Mouse (Mus musculus) forebrain, embryonic 11.5 days (tissue): ENCODE data around the gene Nlrp3. TPM values are rescaled to one million over a fixed set of nuclear protein-coding genes. Genes with fewer than 3 reads are reported as not detected.

Source experiments
- ATAC-seq: fragments of 200-750 bp; cut with Nextera tagmentation; replicated peaks from 2 replicates; pipeline ENCODE4 v1.8.0; 2017; ENCODE audit warnings: moderate TSS enrichment; ENCODE audit not compliant: low FRiP score
- DNase-seq: peaks from one replicate; pipeline ENCODE4 v3.0.0-alpha.2; 2017; ENCODE audit warnings: low spot score
- H3K27ac ChIP-seq: fragments of 300-500 bp; sonication (generic); 2 replicates; pipeline ENCODE4 v1.5.1; 2014; ENCODE audit warnings: low read depth, low read length
- H3K27me3 ChIP-seq: fragments of 300-500 bp; sonication (generic); 2 replicates; pipeline ENCODE4 v1.6.1; 2014; ENCODE audit warnings: mild to moderate bottlenecking, low read length, mixed read lengths; ENCODE audit not compliant: control insufficient read depth, insufficient read depth
- H3K36me3 ChIP-seq: fragments of 300-500 bp; sonication (generic); 2 replicates; pipeline ENCODE4 v1.6.1; 2014; ENCODE audit warnings: mild to moderate bottlenecking, low read length, moderate library complexity, mixed read lengths; ENCODE audit not compliant: control insufficient read depth, insufficient read depth
- H3K4me1 ChIP-seq: fragments of 300-500 bp; sonication (generic); replicated peaks from 2 replicates; pipeline ENCODE4 v1.6.1; 2014; ENCODE audit warnings: low read length, mixed read lengths; ENCODE audit not compliant: control insufficient read depth, insufficient read depth
- H3K4me2 ChIP-seq: fragments of 300-500 bp; sonication (generic); 2 replicates; pipeline ENCODE4 v1.6.1; 2014; ENCODE audit warnings: low read depth, mild to moderate bottlenecking, low read length, moderate library complexity, mixed read lengths; ENCODE audit not compliant: severe bottlenecking
- H3K4me3 ChIP-seq: fragments of 300-500 bp; sonication (generic); 2 replicates; pipeline ENCODE4 v1.5.1; 2014; ENCODE audit warnings: low read depth, low read length
- H3K9ac ChIP-seq: fragments of 300-500 bp; sonication (generic); 2 replicates; pipeline ENCODE4 v1.6.1; 2014; ENCODE audit warnings: low read length
- H3K9me3 ChIP-seq: fragments of 300-500 bp; sonication (generic); 2 replicates; pipeline ENCODE4 v1.6.1; 2016; ENCODE audit warnings: low read length, mixed read lengths; ENCODE audit not compliant: control insufficient read depth
- WGBS: fragments of 180-500 bp; shearing (Covaris S2); extraction: QIAGEN DNeasy Blood & Tissue Kit; methylation state at CpG from one replicate; pipeline ENCODE4 v1.1.7; 2014; 5-methylcytosine and 5-hydroxymethylcytosine counted together
- polyA plus RNA-seq: library from polyadenylated mRNA; unstranded; fragments of >200 nt; fragmentation: Nextera tagmentation; extraction: Ambion mirVana; gene quantifications from 2 replicates; pipeline ENCODE4 v1.2.1, GENCODE M21; 2014

Gene Nlrp3
- polyA plus RNA-seq, 1 experiment from 2014 or later, result 0.09 TPM

DNA sequence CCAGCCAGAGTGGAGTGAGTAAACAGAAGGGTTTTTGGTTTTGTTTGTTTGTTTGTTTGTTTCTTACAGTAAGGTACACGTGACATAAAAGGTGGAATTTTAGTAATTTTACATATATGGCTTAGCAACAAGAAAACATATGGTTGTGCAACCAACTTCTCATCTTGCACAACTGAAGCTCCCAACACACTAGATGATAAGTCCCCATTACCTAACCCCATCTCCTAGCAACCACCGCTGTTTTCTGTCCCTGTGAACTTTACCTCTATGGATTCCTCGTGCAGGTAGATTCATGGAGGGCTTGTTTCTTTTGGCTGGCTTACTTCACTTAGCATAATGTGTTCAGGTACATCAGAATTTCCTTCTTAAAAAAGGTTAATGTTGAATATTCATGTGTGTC lies 2.0 kb downstream of the Nlrp3 start:
- Histone ChIP-seq H3K36me3 (no peaks in the 10 kb centered on the region), H3K4me2 (no peak overlapping the region), H3K27ac (no peak overlapping the region), H3K4me3 (no peak overlapping the region), H3K9me3 (no peaks in the 10 kb centered on the region), H3K9ac (no peak overlapping the region), H3K27me3 (no peaks in the 10 kb centered on the region), H3K4me1 (no peaks in the 10 kb centered on the region)
- 87% methylated on average over 3 of the region's 3 CpGs for WGBS
- ATAC-seq (no peak), DNase-seq (no peak)

DNA sequence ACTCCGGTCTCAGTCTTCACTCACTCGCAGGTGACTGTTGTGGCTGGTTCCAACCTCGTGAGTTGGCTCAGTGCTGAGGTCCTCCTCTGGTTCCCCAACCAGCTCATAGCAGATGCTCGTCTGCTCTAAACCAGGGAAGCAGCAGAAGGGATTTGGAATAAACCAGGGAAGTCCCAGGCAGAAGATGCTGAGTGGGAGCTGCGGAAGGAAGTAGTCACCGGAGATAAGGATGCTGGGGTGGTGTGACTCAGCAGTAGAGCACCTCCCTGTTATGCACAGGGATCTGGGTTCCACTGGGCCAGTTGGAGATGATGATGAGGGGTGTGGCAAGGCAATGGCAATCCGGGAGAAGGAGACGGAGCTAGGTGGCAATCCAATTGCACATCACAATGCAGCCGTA lies 2.6 kb downstream of the Nlrp3 start:
- H3K27me3 ChIP-seq, result no peaks in the 10 kb centered on the region
- H3K27ac ChIP-seq, result no peak overlapping the region
- ATAC-seq (no peak), DNase-seq (no peak)
- H3K4me2 ChIP-seq, result no peak overlapping the region
- H3K36me3 ChIP-seq, result no peaks in the 10 kb centered on the region
- H3K4me1 ChIP-seq, result no peaks in the 10 kb centered on the region
- H3K9ac ChIP-seq, result no peak overlapping the region
- WGBS, result 89% methylated on average over 9 of the region's 9 CpGs
- no peak overlapping the region for H3K4me3 ChIP-seq
- no peaks in the 10 kb centered on the region for H3K9me3 ChIP-seq

DNA sequence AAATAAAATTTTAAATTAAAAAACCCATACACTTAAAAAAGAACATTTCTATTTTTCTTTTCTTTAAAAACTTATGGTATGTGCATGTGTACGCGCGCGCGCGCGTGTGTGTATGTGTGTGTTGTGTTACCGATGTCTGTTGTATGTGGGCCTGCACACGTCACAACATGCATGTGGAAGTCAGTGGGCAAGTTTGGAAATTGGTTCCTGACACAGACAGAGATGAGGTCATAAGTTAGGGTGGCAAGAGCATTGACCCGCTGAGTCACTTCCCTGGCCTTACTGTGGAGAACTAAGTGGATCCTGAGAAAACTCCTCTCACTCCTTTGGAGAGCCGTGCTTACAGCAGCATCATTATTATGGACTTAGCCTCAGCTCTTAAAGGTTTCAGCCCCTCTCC lies 12.8 kb downstream of the Nlrp3 start:
- H3K4me3 ChIP-seq, result no peak overlapping the region
- H3K36me3 ChIP-seq, result no peaks in the 10 kb centered on the region
- H3K9me3 ChIP-seq, result no peaks in the 10 kb centered on the region
- H3K4me2 ChIP-seq, result no peak overlapping the region
- no peak for ATAC-seq
- H3K27me3 ChIP-seq, result no peaks in the 10 kb centered on the region
- DNase-seq, result no peak
- WGBS, result 93% methylated on average over 11 of the region's 11 CpGs
- no peak overlapping the region for H3K9ac ChIP-seq
- H3K27ac ChIP-seq, result no peak overlapping the region
- H3K4me1 ChIP-seq, result no peaks in the 10 kb centered on the region

DNA sequence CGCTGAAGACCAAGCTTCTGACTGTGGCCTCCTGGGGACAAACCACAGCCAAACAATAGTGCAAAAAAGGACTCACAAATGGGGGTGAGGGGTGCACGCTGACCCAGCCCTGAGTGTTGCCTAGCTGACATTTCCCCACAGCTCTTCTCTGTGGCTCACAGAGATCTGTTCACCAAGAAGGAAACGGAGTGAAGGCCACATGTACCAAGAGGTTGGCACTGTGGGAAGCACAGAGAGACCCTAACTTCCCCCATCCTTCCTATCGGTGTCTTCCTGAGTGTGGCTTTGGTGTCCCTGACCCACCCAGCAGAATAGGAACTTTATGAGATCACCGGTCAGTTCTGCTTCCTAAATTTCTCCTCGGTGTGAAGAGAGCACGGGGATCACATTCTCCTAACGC lies 13.2 kb downstream of the Nlrp3 start:
- no peak for ATAC-seq
- 79% methylated on average over 8 of the region's 8 CpGs for WGBS

DNA sequence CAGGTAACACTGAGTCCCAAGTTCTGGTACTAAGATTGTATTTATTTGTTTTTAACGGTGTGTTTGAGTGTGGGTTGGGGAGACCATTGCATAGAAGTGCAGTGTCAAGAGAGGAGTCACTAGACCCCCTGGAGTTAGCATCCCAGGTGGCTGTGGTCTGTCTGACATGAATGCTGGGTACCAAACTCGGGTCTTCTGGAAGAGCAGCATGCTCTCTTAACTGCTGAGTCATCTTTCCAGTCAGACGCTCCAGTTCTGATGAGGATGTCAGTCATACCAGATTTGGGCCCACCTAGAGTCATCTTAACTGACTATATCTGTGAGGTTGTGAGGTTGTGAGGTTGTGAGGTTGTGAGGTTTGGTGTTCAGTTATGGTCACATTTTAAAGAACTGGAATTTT lies 19.5 kb downstream of the Nlrp3 start:
- Histone ChIP-seq H3K9ac (no peak overlapping the region), H3K27ac (no peak overlapping the region), H3K9me3 (no peaks in the 10 kb centered on the region), H3K36me3 (no peaks in the 10 kb centered on the region), H3K4me1 (no peaks in the 10 kb centered on the region), H3K4me3 (no peak overlapping the region), H3K27me3 (no peaks in the 10 kb centered on the region), H3K4me2 (no peak overlapping the region)
- 75% methylated on average over 3 of the region's 3 CpGs for WGBS
- ATAC-seq, result no peak
- DNase-seq, result no peak

More for the DNA sequence above, 13.2 kb downstream of the Nlrp3 start:
- Histone ChIP-seq H3K36me3 (no peaks in the 10 kb centered on the region), H3K9me3 (no peaks in the 10 kb centered on the region), H3K4me1 (no peaks in the 10 kb centered on the region), H3K4me3 (no peak overlapping the region), H3K27ac (no peak overlapping the region), H3K27me3 (no peaks in the 10 kb centered on the region), H3K9ac (no peak overlapping the region), H3K4me2 (no peak overlapping the region)
- DNase-seq, result no peak

DNA sequence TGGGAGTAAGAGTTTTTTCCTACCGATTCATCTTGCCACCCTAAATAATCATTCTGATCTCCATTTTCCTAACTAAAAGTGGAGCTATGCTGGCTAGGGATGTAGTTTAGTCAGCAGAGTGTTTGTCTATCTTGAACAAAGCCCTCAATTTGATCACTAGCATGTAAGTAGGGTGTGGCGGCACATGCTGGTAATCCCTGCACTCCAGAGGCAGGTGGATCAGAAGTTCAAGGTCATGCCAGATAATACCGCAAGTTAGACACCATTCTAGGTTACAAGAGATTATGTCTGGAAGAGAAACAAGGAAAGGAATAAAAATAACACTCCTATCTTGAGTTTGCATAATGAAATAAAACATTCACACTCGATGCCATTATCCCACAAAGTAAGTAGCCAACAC lies 21.0 kb downstream of the Nlrp3 start:
- no peaks in the 10 kb centered on the region for H3K9me3 ChIP-seq
- DNase-seq (no peak), ATAC-seq (no peak)
- WGBS, result 95% methylated on average over 4 of the region's 4 CpGs
- no peak overlapping the region for H3K9ac ChIP-seq
- no peak overlapping the region for H3K4me3 ChIP-seq
- no peaks in the 10 kb centered on the region for H3K4me1 ChIP-seq
- H3K36me3 ChIP-seq, result no peaks in the 10 kb centered on the region
- H3K4me2 ChIP-seq, result no peak overlapping the region
- H3K27ac ChIP-seq, result no peak overlapping the region
- H3K27me3 ChIP-seq, result no peaks in the 10 kb centered on the region

DNA sequence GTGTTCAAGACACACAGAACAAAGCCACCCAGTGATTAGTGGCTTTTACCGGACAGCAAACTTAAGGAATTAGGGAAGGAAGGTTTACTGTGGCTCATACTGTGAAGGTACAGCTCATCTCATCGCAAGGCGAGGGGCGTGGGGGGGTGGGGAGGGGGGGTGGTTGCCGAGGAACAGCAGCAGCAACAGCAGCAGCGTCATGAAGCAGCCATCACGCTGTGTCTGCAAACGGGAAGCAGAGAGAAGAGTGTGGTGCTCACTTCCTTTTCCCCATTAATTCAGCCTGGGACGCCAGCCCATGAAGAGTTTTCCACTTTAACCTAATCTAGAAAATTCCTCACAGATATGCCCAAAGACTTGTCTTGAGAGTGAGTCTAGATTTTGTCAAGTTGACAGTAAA lies 21.5 kb downstream of the Nlrp3 start:
- no peaks in the 10 kb centered on the region for H3K9me3 ChIP-seq
- H3K4me2 ChIP-seq, result no peak overlapping the region
- no peak overlapping the region for H3K9ac ChIP-seq
- H3K36me3 ChIP-seq, result no peaks in the 10 kb centered on the region
- no peak overlapping the region for H3K4me3 ChIP-seq
- 72% methylated on average over 9 of the region's 9 CpGs for WGBS
- no peaks in the 10 kb centered on the region for H3K4me1 ChIP-seq
- no peak overlapping the region for H3K27ac ChIP-seq
- ATAC-seq (no peak), DNase-seq (no peak)
- H3K27me3 ChIP-seq, result no peaks in the 10 kb centered on the region

DNA sequence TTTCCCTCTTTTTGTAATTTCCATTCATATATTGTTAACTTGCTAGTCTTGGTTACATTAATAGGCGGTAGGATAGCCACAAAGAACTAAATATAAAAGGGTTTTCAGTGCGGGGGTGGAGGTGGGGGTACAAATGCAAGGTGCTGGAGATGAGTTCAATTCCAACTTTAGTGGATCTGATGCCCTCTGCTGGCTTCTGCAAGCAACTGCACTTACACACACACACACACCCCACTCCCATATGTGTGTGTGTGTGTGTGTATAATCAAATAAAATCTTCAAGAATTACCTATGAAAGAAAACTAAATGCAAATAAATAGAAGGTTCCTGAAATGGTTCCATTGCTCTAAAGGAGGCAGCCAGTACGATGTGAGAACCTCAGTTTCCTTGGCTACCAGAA lies 27.9 kb downstream of the Nlrp3 start:
- H3K36me3 ChIP-seq, result no peaks in the 10 kb centered on the region
- WGBS, result 59% methylated on average over 3 of the region's 3 CpGs
- DNase-seq, result no peak
- H3K27me3 ChIP-seq, result no peaks in the 10 kb centered on the region
- no peak overlapping the region for H3K27ac ChIP-seq
- H3K4me1 ChIP-seq, result no peaks in the 10 kb centered on the region
- H3K4me3 ChIP-seq, result no peak overlapping the region
- H3K4me2 ChIP-seq, result no peak overlapping the region
- H3K9me3 ChIP-seq, result no peaks in the 10 kb centered on the region
- no peak overlapping the region for H3K9ac ChIP-seq
- ATAC-seq, result no peak

DNA sequence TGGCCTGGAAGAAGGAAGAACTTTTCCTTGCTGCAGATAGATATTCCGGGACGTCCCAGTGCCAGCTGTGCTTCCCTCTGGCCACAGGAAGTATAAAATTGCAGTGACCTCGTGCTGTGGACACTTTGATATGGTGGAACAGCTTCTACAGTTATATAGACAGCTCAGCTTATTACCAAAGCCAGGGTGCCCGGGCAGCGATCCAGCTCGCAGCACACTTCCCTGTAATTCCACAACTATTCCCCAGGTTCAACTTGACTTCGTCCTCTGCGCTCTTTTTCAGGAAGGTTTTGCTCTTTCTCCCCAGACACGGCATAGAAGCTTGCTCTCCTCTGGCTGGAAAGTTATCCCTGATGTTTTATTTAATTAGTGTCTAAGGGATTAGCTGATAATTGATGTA lies 34.4 kb downstream of the Nlrp3 start:
- Histone ChIP-seq H3K9me3 (no peaks in the 10 kb centered on the region), H3K27ac (no peak overlapping the region), H3K36me3 (no peaks in the 10 kb centered on the region), H3K27me3 (no peaks in the 10 kb centered on the region), H3K9ac (no peak overlapping the region), H3K4me3 (no peak overlapping the region), H3K4me2 (no peak overlapping the region), H3K4me1 (no peaks in the 10 kb centered on the region)
- ATAC-seq, result no peak
- 64% methylated on average over 9 of the region's 9 CpGs for WGBS
- DNase-seq, result no peak
